Mouse (Mus musculus) gastrocnemius, adult 8-10 months (tissue): Measurements from ENCODE around the gene Setd2. TPM values are rescaled to one million over a fixed set of nuclear protein-coding genes. Genes with fewer than 3 reads are reported as not detected.

Experiments
- DNase-seq, 2 experiments: peaks; one replicate each; pipeline ENCODE4 v3.0.0; 2022; ENCODE audit warnings: low spot score in 2 of 2
- microRNA-seq: library from miRNA; unstranded; fragments of <30 nt; microRNA quantifications from one replicate; pipeline ENCODE4 v1.2.0, GENCODE M21; 2022
- total RNA-seq, 4 experiments: library from RNA; stranded (reverse); gene quantifications; 2 replicates each; pipeline ENCODE4 v1.2.4; 2022

The Setd2 gene
- total RNA-seq, 4 experiments from 2014 or later = 19.6 to 27.3 (median 25.4) TPM

DNA sequence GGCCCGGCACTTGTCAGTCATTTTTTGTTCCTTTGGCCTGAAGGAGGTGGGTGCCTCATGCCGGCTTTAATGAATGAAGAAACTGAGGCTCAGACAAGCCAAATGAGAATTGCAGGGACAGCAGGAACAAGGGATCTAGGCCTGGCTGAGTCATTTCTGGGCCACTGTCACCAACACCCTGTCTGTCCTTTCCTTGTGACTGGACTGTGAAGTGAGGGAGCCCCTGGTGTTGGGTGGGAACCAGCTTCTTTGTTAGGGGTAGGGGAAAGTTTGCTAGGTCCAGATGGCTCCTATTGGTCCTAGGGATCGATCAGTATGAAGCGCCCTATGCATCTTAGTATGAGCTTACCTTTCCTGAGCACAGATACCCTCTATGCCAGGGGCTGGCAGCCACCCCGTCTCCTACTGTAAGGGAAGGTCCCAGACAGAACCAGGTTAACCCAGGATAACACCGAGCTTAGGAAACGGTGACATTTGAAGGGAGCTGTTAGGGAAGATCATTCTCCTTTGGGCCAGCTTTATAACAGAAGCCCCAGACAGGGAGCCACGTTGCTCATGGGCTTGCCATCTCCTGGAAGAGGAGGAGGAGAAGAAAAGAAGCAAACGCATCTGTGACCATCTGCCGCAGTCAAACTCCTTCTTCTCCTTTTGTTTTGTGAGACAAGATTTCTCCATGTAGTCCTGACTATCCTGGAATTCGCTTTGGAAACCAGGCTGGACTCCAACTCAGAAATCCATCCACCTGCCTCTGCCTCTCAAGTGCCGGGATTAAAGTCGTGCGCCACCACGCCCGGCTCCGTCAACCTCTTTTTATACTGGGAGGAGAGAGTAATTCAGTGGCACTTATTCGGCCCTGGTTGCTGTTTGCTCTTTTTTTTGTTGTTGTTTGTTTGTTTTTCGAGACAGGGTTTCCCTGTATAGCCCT lies 122.6 kb downstream of the Setd2 start:
- DNase-seq = no peak

- no peak for DNase-seq
Measured at GRCm38 (mm10) chr9:110655651-110656007, 123.2 kb downstream of the Setd2 start.

DNA sequence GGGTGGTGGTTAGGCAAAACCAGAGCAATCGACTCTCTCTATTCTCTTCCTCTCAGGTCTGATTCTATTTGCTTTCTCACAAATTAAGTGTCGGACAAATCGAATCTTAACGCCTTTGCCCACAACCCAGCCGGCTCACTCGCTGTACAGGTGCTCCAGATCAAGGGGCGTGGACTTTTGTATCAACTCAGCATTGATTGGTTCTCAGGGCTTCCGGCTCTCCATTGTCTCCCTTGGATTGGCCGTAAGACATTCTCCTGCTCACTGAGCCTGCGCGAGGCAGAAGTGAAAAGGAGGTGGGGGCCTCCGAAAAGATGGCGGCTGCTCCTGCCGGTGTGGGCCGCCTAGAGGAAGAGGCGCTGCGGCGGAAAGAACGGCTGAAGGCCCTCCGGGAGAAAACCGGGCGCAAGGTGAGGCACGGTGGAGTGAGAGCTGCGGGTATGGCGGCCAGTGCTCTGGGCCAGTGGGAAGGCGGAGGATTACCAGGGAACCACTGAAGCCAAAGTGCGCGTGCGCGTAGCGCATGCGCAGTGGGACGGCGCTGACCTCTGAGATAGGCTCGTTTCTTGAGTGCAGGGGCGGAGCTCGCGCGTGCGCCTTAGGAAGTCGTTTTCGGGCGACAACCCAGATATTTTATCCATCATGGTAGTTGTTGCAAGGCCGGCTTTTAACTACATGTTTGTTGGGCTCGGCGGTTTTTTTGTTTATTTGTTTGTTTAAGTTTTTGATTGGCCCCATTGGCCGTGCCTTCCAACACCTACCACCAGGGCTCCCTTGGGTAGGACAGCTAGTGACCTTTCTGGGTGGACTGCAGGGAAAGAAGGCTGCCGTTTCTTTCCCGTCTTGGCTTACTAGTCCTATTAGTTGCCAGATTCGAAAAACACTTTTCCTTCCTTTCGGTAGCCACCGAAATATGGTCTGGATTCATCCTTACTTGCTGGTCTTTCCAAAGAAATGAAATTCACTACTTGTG lies 124.1 kb downstream of the Setd2 start, which contains the start of gene Ccdc12:
Ccdc12 (plus strand) TSS at position 255 of the 973 bp plus-strand sequence.
- peak; percentile 91 to 94 for DNase-seq

DNA sequence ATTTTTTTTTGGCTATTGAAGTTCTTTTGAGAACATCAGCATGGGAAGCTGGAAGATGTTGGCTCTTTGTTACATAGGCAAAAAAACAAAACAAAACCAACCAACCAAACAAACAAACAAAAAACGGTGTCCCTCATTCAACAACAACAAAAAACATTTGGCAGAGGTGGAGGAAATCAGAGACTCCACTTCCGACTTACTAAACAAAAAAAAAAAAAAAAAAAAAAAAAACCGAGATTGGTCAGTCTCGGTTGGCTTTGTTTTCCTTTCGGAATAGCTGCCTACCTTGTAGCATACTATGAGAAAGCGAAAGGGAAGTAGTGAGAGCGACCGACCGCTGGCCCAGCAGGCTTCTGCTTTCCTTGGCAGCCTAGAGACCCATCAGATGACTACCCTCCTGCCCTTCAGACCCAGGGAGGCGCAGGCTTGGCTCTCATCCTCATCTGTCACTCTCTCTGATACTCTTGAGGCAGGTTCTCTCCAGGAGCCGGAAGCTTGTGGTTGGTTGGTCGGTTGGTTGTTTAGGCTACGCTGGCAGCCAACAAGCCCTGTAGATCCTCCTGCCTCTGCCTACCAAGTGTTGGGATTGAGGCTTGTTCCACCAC lies 125.2 kb downstream of the Setd2 start:
- DNase-seq = peak in 1 of 2 experiments; percentile 40

DNA sequence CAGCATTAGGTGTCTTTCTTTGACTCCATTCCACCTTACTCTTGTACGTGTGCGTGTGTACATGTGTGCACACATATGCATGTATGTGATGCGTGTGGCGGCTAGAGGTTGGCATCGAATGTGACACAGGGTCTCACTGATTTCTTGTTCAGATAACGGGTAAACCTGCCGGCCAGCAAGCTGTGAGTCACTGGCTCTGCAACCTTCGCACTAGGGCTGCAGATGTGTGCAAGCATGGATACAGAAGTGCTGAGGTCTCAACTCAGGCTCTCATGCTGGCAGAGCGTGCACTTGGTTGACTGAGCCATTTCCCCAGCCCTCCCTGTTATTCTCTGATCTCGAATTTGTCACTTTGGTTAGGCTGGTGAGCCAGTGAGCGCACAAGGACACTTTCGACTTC lies 127.1 kb downstream of the Setd2 start:
- no peak for DNase-seq

DNA sequence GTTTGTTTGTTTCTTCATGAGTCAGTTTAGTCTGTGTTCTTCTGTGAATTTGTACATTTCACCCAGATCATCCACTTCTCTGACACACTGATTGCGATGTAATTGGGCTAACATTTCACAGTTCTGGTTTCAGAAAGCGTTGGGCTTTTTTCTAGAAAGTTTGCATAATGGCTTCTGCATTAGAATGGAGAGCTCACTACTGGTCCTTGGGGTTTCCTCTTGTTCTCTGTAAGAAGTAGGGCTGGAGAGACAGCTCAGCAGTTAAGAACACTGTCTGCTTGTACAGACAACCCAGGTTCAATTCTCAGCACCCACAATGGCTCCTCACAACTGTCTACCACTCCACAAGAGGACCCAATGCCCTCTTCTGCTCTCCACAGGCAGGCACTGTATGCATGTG lies 127.8 kb downstream of the Setd2 start:
- no peak for DNase-seq

GRCm38 (mm10) chr9:110660856-110661612 lies 128.6 kb downstream of the Setd2 start:
- DNase-seq = no peak

DNA sequence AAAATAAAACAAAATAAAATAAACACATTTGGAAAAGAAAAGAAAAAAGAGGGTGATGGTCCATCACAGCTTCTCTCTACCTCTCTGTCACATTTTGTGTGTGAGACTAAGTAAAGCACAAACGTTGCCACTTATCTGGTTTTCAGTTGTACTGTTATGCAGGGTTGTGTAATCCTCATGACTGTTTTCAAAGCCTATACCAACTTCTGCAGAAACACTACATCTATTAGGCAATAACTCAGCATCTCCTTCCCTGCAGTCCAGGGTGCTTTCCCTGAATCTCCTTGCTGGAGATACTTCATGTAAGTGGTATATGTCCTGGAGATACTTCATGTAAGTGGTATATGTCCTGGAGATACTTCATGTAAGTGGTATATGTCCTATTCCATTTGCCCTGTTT lies 130.4 kb downstream of the Setd2 start:
- no peak for DNase-seq

GRCm38 (mm10) chr9:110665912-110666311 lies 133.5 kb downstream of the Setd2 start:
- no peak for DNase-seq

- no peak for DNase-seq
Measured at GRCm38 (mm10) chr9:110666374-110666773, 134.0 kb downstream of the Setd2 start.

GRCm38 (mm10) chr9:110667219-110667836 lies 134.9 kb downstream of the Setd2 start:
- no peak for DNase-seq

Small RNA genes within 50 kb of the gene (microRNA-seq; reads per million reads assigned to microRNA genes)
- gene Mir8107 = not detected

Other genes with a start within 250 kb of the Setd2 start
- gene Elp6, start 227.4 kb upstream of the Setd2 start, total RNA-seq = 1 to 10 TPM; 2.0 to 5.0 (median 2.9) TPM
- gene Scap, start 199.3 kb upstream of the Setd2 start, total RNA-seq = 10 to 100 TPM; 14.2 to 16.6 (median 15.1) TPM
- 1 to 10 TPM; 7.6 to 9.9 (median 8.4) TPM for gene Ptpn23, start 124.4 kb upstream of the Setd2 start, total RNA-seq
- not detected for gene Ngp, start 112.8 kb upstream of the Setd2 start, total RNA-seq
- 1 to 10 TPM; 5.2 to 7.9 (median 6.6) TPM for gene Klhl18, start 55.9 kb upstream of the Setd2 start, total RNA-seq
- under 1 TPM in 1 of 4 experiments, not detected in 3; 0.12 TPM for gene Kif9, start 55.6 kb upstream of the Setd2 start, total RNA-seq
- gene Nradd, start 91.9 kb downstream of the Setd2 start, total RNA-seq = under 1 TPM; 0.27 to 0.88 (median 0.44) TPM
- gene Nbeal2, start 121.6 kb downstream of the Setd2 start, total RNA-seq = 1 to 10 TPM; 2.1 to 4.2 (median 3.1) TPM
- gene Ccdc12, start 123.9 kb downstream of the Setd2 start, total RNA-seq = 10 to 100 TPM; 38.8 to 53.8 (median 47.0) TPM
- 100 to 1,000 TPM; 644 to 855 (median 660) TPM for gene Myl3, start 209.3 kb downstream of the Setd2 start, total RNA-seq
- gene Pth1r, start 214.5 kb downstream of the Setd2 start, total RNA-seq = 1 to 10 TPM in 2 of 4 experiments, under 1 TPM in 2; 0.44 to 1.4 (median 1.0) TPM